Mouse (Mus musculus) lung, embryonic 14.5 days (tissue): ENCODE results near the gene Fam120c. TPM values are rescaled to one million over a fixed set of nuclear protein-coding genes. Genes with fewer than 3 reads are reported as not detected.

Experiments used
- ATAC-seq: fragments of 200-750 bp; cut with Nextera tagmentation; 2 replicates; pipeline ENCODE4 v1.8.0; 2017; ENCODE audit warnings: mild to moderate bottlenecking, moderate TSS enrichment, moderate library complexity; ENCODE audit not compliant: insufficient read depth
- DNase-seq: peaks from one replicate; pipeline ENCODE4 v3.0.0-alpha.2; 2015
- H3K27ac ChIP-seq: fragments of 300-500 bp; sonication (generic); 2 replicates; pipeline ENCODE4 v1.5.1; 2014; ENCODE audit warnings: low read depth, mild to moderate bottlenecking, moderate library complexity
- H3K27me3 ChIP-seq: fragments of 300-500 bp; sonication (generic); 2 replicates; pipeline ENCODE4 v1.6.1; 2014; ENCODE audit warnings: low read length, control low read depth; ENCODE audit not compliant: insufficient read depth
- H3K36me3 ChIP-seq: fragments of 300-500 bp; sonication (generic); 2 replicates; pipeline ENCODE4 v1.6.1; 2014; ENCODE audit warnings: control low read depth; ENCODE audit not compliant: insufficient read depth
- H3K4me1 ChIP-seq: fragments of 300-500 bp; sonication (generic); 2 replicates; pipeline ENCODE4 v1.6.1; 2014; ENCODE audit warnings: antibody characterized with exemption, control low read depth; ENCODE audit not compliant: insufficient read depth
- H3K4me2 ChIP-seq: fragments of 300-500 bp; sonication (generic); 2 replicates; pipeline ENCODE4 v1.6.1; 2014; ENCODE audit warnings: mild to moderate bottlenecking
- H3K4me3 ChIP-seq: fragments of 300-500 bp; sonication (generic); 2 replicates; pipeline ENCODE4 v1.5.1; 2014; ENCODE audit warnings: low read depth, low read length
- H3K9ac ChIP-seq: fragments of 300-500 bp; sonication (generic); 2 replicates; pipeline ENCODE4 v1.6.1; 2014
- H3K9me3 ChIP-seq: fragments of 300-500 bp; sonication (generic); 2 replicates; pipeline ENCODE4 v1.6.1; 2016; ENCODE audit warnings: low read depth, low read length, control low read depth
- CTCF ChIP-seq: IDR thresholded peaks from 2 replicates; pipeline ENCODE4 v1.5.1; 2016; ENCODE audit warnings: antibody characterized with exemption, low read depth
- WGBS: fragments of 180-500 bp; shearing (Covaris S2); extraction: QIAGEN DNeasy Blood & Tissue Kit; methylation state at CpG from one replicate; pipeline ENCODE4 v1.1.7; 2014; 5-methylcytosine and 5-hydroxymethylcytosine counted together
- polyA plus RNA-seq: library from polyadenylated mRNA; unstranded; fragments of >200 nt; fragmentation: Nextera tagmentation; extraction: Ambion mirVana; gene quantifications from 2 replicates; pipeline ENCODE4 v1.2.1, GENCODE M21; 2014

Gene Fam120c
- polyA plus RNA-seq, 1 experiment from 2014 or later = 3.8 TPM

GRCm38 (mm10) chrX:151520458-151521322, 176.7 kb downstream of the Fam120c start, which contains the start of gene Phf8:
Gene Phf8 (plus strand): TSS chrX:151520672.
- H3K27me3 ChIP-seq = no peaks in the 10 kb centered on the region
- peak; percentile 97 for DNase-seq
- H3K4me3 ChIP-seq = peak within 1 kb of the TSS; percentile 55
- H3K36me3 ChIP-seq = no peaks in the 10 kb centered on the region
- H3K9ac ChIP-seq = peak within 1 kb of the TSS; percentile 68
- H3K4me2 ChIP-seq = peak within 1 kb of the TSS; percentile 69
- no peaks in the 10 kb centered on the region for H3K4me1 ChIP-seq
- H3K9me3 ChIP-seq = no peaks in the 10 kb centered on the region
- peak within 1 kb of the TSS; percentile 98 for H3K27ac ChIP-seq
- 14% methylated on average over 62 of the region's 68 CpGs for WGBS
- peak; percentile 97 for ATAC-seq
- peak; percentile 24; the same call in 1 of the 2 replicates for TF ChIP-seq CTCF

Other genes with a start within 250 kb of the Fam120c start
- 38.0 TPM in 2 replicates for gene Tsr2, start 247.6 kb upstream of the Fam120c start, polyA plus RNA-seq
- gene Wnk3, start 146.1 kb upstream of the Fam120c start, polyA plus RNA-seq = 3.0 and 3.8 TPM in 2 replicates
- 17.6 and 19.1 TPM in 2 replicates for gene Phf8, start 176.5 kb downstream of the Fam120c start, polyA plus RNA-seq